Mouse (Mus musculus): ENCODE results near the gene Mapk11. TPM values are rescaled to one million over a fixed set of nuclear protein-coding genes. Genes with fewer than 3 reads are reported as not detected.
A peak's percentile ranks its signal among the peaks of the same experiment; 100 is the strongest.

Gene Mapk11
- total RNA-seq, 2 experiments from 2014 or later = 24.7 to 28.2 TPM

- intact Hi-C loops (cut with DNase I) = no loop called here
- DNase-seq (ENCODE audit: extremely low spot score in 1 of 2, low spot score in 2 of 2) = peak in 1 of 2 experiments; percentile 25
Observed at GRCm38 (mm10) chr15:89147456-89147855, 2.0 kb downstream of the Mapk11 start.

GRCm38 (mm10) chr15:89147024-89147423, 2.4 kb downstream of the Mapk11 start:
- peak in 1 of 2 experiments; percentile 67 for DNase-seq (ENCODE audit: extremely low spot score in 1 of 2, low spot score in 2 of 2)
- intact Hi-C loops (cut with DNase I) = no loop called here

DNA sequence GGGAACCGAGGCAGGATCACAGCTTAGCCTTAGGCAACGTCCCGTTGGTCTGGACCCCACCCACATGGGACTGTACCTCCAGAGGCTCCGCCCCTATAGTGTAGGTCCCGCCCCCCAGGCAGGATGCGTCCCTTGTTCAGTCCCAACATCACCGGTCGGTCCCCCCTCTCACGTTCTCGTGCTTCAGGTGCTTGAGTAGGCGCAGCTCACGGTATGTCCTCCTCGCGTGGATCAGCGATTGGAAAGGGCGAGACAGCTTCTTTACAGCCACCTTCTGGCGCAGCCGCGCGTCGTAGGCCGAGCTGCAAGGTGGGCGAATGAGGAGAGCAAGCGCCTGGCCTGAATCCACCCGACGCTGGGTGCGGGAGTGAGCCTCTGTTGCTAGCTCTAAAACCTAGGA, 2.9 kb downstream of the Mapk11 start:
- DNase-seq (ENCODE audit: extremely low spot score in 1 of 2, low spot score in 2 of 2) = peak in 1 of 2 experiments; percentile 72
- intact Hi-C loops (cut with DNase I) = no loop called here

DNA sequence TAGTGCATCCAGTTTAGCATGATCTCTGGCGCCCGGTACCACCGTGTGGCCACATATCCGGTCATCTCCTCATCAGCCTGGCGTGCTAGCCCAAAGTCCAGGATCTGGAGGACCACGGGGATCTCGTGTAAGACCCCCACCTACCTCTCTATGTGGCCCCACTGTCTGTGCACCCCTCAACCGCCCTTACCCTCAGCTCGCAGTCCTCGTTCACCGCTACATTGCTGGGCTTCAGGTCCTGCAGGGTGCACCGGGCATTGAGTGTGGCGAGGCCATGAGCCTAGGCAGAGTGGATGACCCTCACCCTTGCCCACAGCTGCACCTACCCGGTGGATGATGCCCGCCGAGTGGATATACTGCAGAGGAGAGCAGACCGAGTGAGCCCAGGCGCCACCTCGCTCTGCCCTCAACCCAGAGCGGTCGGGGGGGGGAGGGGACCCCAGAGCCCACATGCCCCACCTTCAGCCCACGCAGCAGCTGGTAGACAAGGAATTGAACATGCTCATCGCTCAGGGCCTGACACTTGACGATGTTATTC, 3.5 kb downstream of the Mapk11 start:
- DNase-seq (ENCODE audit: extremely low spot score in 1 of 2, low spot score in 2 of 2) = peak in 1 of 2 experiments; percentile 32

GRCm38 (mm10) chr15:89144965-89145364, 4.5 kb downstream of the Mapk11 start:
- DNase-seq (ENCODE audit: extremely low spot score in 1 of 2, low spot score in 2 of 2) = peak in 1 of 2 experiments; percentile 21
- intact Hi-C loops (cut with DNase I) = no loop called here

More for the DNA sequence above, 3.5 kb downstream of the Mapk11 start:
- intact Hi-C loops (cut with DNase I) = no loop called here

DNA sequence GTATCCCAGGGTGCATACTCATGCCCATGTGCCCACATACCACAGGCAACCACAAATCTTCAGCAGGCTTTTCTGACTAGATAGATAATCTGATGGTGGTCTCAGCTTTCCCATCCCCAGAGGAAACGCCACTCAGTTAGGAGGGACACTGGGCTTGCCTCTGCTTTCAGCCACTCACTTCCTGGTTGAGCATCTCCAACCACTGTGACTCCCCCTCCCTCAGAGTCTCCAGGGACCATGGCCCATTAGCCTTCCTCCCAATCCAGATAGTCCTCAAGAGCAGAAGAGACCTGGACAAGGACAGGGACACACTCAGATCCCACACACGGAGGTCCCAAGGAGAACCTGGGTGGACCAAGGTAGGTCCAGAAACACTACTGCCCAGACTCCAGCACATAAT, 6.3 kb downstream of the Mapk11 start:
- DNase-seq (ENCODE audit: extremely low spot score in 1 of 2, low spot score in 2 of 2) = no peak
- intact Hi-C loops (cut with DNase I) = no loop called here

DNA sequence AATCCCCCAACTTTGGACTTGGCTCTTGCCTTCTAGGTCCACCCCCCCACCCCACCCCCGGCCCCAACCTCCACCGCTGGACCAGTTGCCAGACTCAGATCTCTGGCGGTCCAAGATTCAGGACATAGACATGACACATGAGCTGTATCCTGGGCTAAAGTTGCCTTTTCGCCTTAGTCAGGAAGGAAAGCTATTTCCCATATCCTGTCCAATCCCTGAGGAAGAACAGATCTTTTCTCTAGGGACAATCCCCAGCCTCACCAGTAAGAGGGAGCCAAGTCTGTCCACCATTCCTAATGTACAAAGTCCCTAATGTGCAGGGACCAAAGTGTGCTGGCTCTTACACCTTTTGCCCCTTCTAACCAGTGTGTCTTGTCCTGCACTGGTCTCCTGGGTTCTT, 7.5 kb downstream of the Mapk11 start:
- no peak for DNase-seq (ENCODE audit: extremely low spot score in 1 of 2, low spot score in 2 of 2)
- intact Hi-C loops (cut with DNase I) = no loop called here

- no peak for DNase-seq (ENCODE audit: extremely low spot score in 1 of 2, low spot score in 2 of 2)
- intact Hi-C loops (cut with DNase I) = no loop called here
Observed at GRCm38 (mm10) chr15:89141443-89141842, 8.0 kb downstream of the Mapk11 start.

DNA sequence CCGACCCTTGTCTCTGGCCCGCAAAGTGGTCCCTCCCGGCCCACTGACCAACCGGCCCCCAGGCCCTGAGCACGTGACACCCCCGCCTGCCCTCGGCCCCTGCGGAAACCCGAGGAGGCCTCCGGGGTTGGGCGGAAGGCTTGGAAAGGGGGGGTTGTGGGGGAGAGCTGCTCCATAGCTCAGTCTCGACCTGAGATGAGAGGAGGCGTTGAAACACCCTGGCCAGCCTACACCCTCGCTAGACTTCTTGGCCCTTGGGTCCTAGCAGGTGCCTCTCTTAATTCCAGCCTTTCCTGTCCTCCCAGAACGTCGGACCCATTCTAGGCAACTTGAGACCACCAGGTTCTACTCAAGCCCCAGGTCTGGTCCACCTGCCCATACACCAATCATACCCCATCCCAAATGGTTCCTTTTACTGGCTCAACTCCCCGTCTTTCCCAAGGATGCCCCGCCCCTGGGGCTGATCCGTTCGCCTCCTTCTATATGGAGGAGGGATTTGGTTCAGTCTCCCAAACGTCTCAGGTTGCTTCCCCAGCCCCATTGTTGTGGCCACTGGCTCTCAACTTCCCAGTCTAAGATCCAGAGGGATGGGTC, 8.7 kb downstream of the Mapk11 start, which contains the start of gene Mapk12:
Gene Mapk12, minus strand, starts transcription at position 45 of the 594 bp plus-strand sequence.
- intact Hi-C loops (cut with DNase I) = no loop called here
- peak in 1 of 2 experiments; percentile 74 for DNase-seq (ENCODE audit: extremely low spot score in 1 of 2, low spot score in 2 of 2)

DNA sequence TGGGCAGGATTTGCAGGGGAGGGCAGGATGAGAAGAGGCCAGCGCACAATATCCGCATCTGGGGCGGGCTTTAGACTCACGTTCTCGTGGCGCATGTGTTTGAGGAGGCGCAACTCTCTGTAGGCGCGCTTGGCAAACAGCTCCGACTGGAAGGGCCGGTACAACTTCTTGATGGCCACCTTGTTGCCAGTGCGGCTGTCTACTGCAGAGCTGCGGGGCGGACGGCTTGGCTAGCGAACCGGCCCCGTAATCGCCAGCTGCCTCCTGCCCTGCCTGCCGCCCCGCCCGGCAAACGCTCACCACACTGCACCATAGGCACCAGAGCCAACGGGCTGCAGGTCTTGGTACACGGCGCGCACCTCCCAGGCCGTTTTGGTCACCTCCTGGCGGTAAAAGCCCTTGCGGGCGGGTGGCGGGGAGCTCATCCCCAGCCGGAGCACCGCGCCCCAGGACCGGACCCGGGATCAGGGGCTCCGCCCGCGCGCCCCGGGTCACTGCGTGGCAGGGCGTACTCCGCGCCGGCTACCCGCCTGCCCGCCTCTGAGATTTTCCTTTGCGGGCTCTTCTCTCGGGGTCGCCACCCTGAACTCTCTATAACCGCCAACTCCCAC, 9.3 kb downstream of the Mapk11 start:
- DNase-seq (ENCODE audit: extremely low spot score in 1 of 2, low spot score in 2 of 2) = peak in 1 of 2 experiments; percentile 71

GRCm38 (mm10) chr15:89138531-89138930, 10.9 kb downstream of the Mapk11 start:
- intact Hi-C loops (cut with DNase I) = no loop called here

More for the DNA sequence above, 9.3 kb downstream of the Mapk11 start:
- intact Hi-C loops (cut with DNase I) = no loop called here

DNA sequence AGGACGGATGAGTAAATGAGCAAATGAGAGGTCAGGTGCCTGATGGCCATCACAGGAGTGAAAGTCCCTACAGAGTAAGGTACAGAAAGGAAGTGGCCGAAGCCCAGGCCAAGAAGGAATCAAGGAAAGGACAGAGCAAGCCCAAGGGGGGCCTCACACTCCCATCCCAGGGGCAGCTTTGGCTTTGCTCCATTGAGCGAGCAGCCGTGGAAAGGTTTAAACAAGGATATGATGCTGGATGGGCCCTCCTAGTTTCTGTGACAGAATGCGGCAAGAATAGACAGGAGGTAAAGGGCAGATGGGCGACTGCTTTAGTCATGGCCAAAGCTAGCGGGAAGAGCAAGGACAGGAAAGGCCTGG, 11.4 kb downstream of the Mapk11 start:
- intact Hi-C loops (cut with DNase I) = no loop called here
- DNase-seq (ENCODE audit: extremely low spot score in 1 of 2, low spot score in 2 of 2) = peak in 1 of 2 experiments; percentile 23

More at GRCm38 (mm10) chr15:89138531-89138930, 10.9 kb downstream of the Mapk11 start:
- DNase-seq (ENCODE audit: extremely low spot score in 1 of 2, low spot score in 2 of 2) = peak in 1 of 2 experiments; percentile 19

DNA sequence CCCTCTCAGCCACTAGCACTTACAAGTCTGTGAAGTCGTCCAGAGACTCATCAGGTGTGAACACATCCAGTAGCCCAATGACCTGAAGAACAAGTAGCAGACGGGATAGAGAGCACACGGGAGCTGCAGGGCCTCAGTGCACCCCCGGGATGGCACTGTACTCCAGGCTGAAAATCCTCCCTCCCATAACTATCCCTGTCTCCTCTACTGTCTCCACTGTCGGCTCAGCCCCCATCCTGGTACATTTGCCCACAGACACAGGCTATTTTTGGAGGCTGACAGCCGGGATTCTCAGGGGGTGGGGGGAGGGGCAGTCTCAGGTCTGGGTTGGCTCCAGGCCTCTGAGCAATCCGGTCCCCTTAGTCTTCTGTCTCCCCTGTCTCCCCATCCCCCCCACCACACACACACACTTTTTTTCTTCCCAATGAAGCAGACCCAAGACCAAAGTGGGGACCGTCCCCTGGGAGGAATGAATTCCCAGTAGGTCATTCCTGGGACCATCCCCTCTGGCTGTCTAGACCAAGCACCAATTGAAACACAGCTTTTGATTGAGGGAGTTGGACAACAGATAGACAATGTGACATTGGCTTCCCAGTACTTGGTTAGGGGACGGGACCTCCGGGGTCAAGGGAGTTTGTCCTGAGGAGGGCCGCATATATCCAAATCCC, 11.9 kb downstream of the Mapk11 start:
- intact Hi-C loops (cut with DNase I) = no loop called here
- peak in 1 of 2 experiments; percentile 31 for DNase-seq (ENCODE audit: extremely low spot score in 1 of 2, low spot score in 2 of 2)

GRCm38 (mm10) chr15:89136461-89137155, 12.8 kb downstream of the Mapk11 start:
- DNase-seq (ENCODE audit: extremely low spot score in 1 of 2, low spot score in 2 of 2) = no peak
- intact Hi-C loops (cut with DNase I) = no loop called here

- no peak for DNase-seq (ENCODE audit: extremely low spot score in 1 of 2, low spot score in 2 of 2)
- intact Hi-C loops (cut with DNase I) = no loop called here
Observed at GRCm38 (mm10) chr15:89131316-89131715, 18.1 kb downstream of the Mapk11 start.

GRCm38 (mm10) chr15:89130245-89130644, 19.2 kb downstream of the Mapk11 start:
- intact Hi-C loops (cut with DNase I) = no loop called here
- no peak for DNase-seq (ENCODE audit: extremely low spot score in 1 of 2, low spot score in 2 of 2)

GRCm38 (mm10) chr15:89128382-89129350, 20.8 kb downstream of the Mapk11 start, which contains the start of gene Hdac10:
Gene Hdac10, minus strand, starts transcription at chr15:89128700.
- peak; percentile 63 to 88 for DNase-seq (ENCODE audit: extremely low spot score in 1 of 2, low spot score in 2 of 2)
- intact Hi-C loops (cut with DNase I) = loop anchor here (5.0 kb wide), 2 partner anchors 54 to 84 kb away; partner anchors contain the start of genes Plxnb2 and Ppp6r2
